Mouse (Mus musculus) limb, embryonic 11.5 days (tissue): ENCODE measurements around the gene Omt2b. TPM values are rescaled to one million over a fixed set of nuclear protein-coding genes. Genes with fewer than 3 reads are reported as not detected.

ENCODE experiments used
- polyA plus RNA-seq: library from polyadenylated mRNA; unstranded; fragments of >200 nt; fragmentation: Nextera tagmentation; extraction: Ambion mirVana; gene quantifications from 2 replicates; pipeline ENCODE4 v1.2.1, GENCODE M21; 2014

Omt2b gene
- polyA plus RNA-seq, 1 experiment from 2014 or later = not detected

Other genes with a start within 250 kb of the Omt2b start
- gene Fbxo9, start 218.5 kb upstream of the Omt2b start, polyA plus RNA-seq = 31.9 and 33.2 TPM in 2 replicates
- gene Ick, start 218.4 kb upstream of the Omt2b start, polyA plus RNA-seq = 42.7 and 47.5 TPM in 2 replicates
- gene Gsta4, start 144.8 kb upstream of the Omt2b start, polyA plus RNA-seq = 144 and 157 TPM in 2 replicates
- gene Gsta1, start 96.9 kb upstream of the Omt2b start, polyA plus RNA-seq = not detected in 2 replicates
- not detected in 2 replicates for gene Gm3776, start 70.5 kb upstream of the Omt2b start, polyA plus RNA-seq
- not detected in 2 replicates for gene Gm10639, start 37.7 kb upstream of the Omt2b start, polyA plus RNA-seq
- not detected in 2 replicates for gene Omt2a, start 12.8 kb upstream of the Omt2b start, polyA plus RNA-seq
- gene Gsta2, start 28.2 kb downstream of the Omt2b start, polyA plus RNA-seq = not detected in 2 replicates
- gene Dppa5a, start 40.6 kb downstream of the Omt2b start, polyA plus RNA-seq = 0.33 TPM in 1 of 2 replicates, not detected in the other
- gene Ooep, start 51.1 kb downstream of the Omt2b start, polyA plus RNA-seq = 1.5 and 1.6 TPM in 2 replicates
- gene Ddx43, start 68.2 kb downstream of the Omt2b start, polyA plus RNA-seq = 0.17 and 0.47 TPM in 2 replicates
- gene Cgas, start 115.6 kb downstream of the Omt2b start, polyA plus RNA-seq = 0.92 and 1.3 TPM in 2 replicates
- gene Mto1, start 120.6 kb downstream of the Omt2b start, polyA plus RNA-seq = 22.1 and 22.6 TPM in 2 replicates
- gene Gm17324, start 121.2 kb downstream of the Omt2b start, polyA plus RNA-seq = 0.36 and 0.54 TPM in 2 replicates
- 5,036 and 5,240 TPM in 2 replicates for gene Eef1a1, start 161.6 kb downstream of the Omt2b start, polyA plus RNA-seq